In the genomic region with DNA sequence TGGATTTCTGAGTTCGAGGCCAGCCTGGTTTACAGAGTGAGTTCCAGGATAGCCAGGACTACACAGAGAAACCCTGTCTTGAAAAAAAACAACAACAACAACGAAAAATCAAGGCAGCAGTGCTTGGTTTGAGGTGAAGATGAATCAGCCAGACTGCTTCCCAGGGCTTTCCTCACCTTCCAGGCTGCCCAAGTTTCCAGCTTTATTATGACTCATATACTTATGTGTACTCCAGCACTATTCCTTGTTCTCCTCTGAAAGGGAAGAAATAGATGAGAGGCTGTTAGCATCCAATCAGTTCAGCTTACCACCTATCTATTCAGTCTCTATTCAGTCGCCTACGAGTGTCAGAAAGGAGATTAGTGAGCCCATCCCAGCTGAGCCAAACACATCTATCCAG, we compare ENCODE assay signal across 38 mouse cellular contexts. TPM values are rescaled to one million over a fixed set of nuclear protein-coding genes. Genes with fewer than 3 reads are reported as not detected.
"Had no signal": no experiment of that assay in that cellular context is flagged by ENCODE, and none has a peak within 500 bp of the region (broad histone marks: within the 10 kb centered on the region; RNA-seq: fewer than 3 reads in every experiment).

No protein-coding gene starts in this region.

- H3K27me3 ChIP-seq: limb, embryonic 12.5 days; limb, embryonic 13.5 days; limb, embryonic 15.5 days; liver, embryonic 12.5 days; liver, embryonic 13.5 days; liver, embryonic 15.5 days; lung, embryonic 15.5 days; megakaryocyte, embryonic 14.5 days; midbrain, embryonic 12.5 days; midbrain, embryonic 13.5 days; midbrain, embryonic 15.5 days; neural tube, embryonic 12.5 days had no signal

- H3K4me3 ChIP-seq: limb, embryonic 10.5 days; limb, embryonic 12.5 days; limb, embryonic 13.5 days; limb, embryonic 15.5 days; liver, embryonic 12.5 days; liver, embryonic 13.5 days; liver, embryonic 15.5 days; lung, embryonic 15.5 days; megakaryocyte, embryonic 14.5 days; midbrain, embryonic 10.5 days; midbrain, embryonic 12.5 days; midbrain, embryonic 13.5 days; midbrain, embryonic 15.5 days; myocyte; neural tube, embryonic 12.5 days had no signal

- ATAC-seq: liver, embryonic 12.5 days; liver, postnatal 0 days; lung, postnatal 0 days; midbrain, embryonic 13.5 days; midbrain, embryonic 15.5 days; midbrain, embryonic 16.5 days had no signal

- H3K36me3 ChIP-seq: limb, embryonic 10.5 days; limb, embryonic 12.5 days; limb, embryonic 13.5 days; limb, embryonic 15.5 days; liver, embryonic 12.5 days; liver, embryonic 13.5 days; liver, embryonic 15.5 days; lung, embryonic 15.5 days; midbrain, embryonic 12.5 days; midbrain, embryonic 15.5 days; neural tube, embryonic 12.5 days had no signal

- H3K4me1 ChIP-seq: limb, embryonic 10.5 days; limb, embryonic 12.5 days; limb, embryonic 13.5 days; limb, embryonic 15.5 days; liver, embryonic 12.5 days; liver, embryonic 13.5 days; liver, embryonic 15.5 days; lung, embryonic 15.5 days; megakaryocyte, embryonic 14.5 days; midbrain, embryonic 10.5 days; midbrain, embryonic 12.5 days; midbrain, embryonic 15.5 days; neural tube, embryonic 12.5 days had no signal

- H3K27ac ChIP-seq: limb, embryonic 10.5 days; limb, embryonic 12.5 days; limb, embryonic 13.5 days; limb, embryonic 15.5 days; liver, embryonic 12.5 days; liver, embryonic 13.5 days; liver, embryonic 14.5 days; liver, embryonic 15.5 days; lung, embryonic 15.5 days; macrophage; midbrain, embryonic 10.5 days; midbrain, embryonic 12.5 days; midbrain, embryonic 13.5 days; midbrain, embryonic 15.5 days; neural tube, embryonic 12.5 days had no signal

- H3K9ac ChIP-seq: limb, embryonic 12.5 days; limb, embryonic 13.5 days; limb, embryonic 15.5 days; liver, embryonic 12.5 days; liver, embryonic 13.5 days; liver, embryonic 14.5 days; liver, embryonic 15.5 days; liver, postnatal 0 days; lung, embryonic 14.5 days; lung, embryonic 15.5 days; midbrain, embryonic 12.5 days; midbrain, embryonic 13.5 days; midbrain, embryonic 15.5 days; neural tube, embryonic 12.5 days had no signal

- DNase-seq: left cerebral cortex, postnatal 4 days; liver; liver, embryonic 13.5 days; liver, postnatal 0 days; lung, adult 18-20 months; lung, adult 2 months; lung, embryonic 14.5 days; lung, postnatal 10 days; lung, postnatal 14 days; lung, postnatal 36 days; lung, postnatal 4 days; midbrain, embryonic 14.5 days had no signal

- H3K9me3 ChIP-seq: limb, embryonic 10.5 days; limb, embryonic 12.5 days; limb, embryonic 13.5 days; limb, embryonic 15.5 days; liver, embryonic 12.5 days; liver, embryonic 13.5 days; liver, embryonic 15.5 days; lung, embryonic 15.5 days; midbrain, embryonic 10.5 days; midbrain, embryonic 12.5 days; midbrain, embryonic 13.5 days; midbrain, embryonic 15.5 days; neural tube, embryonic 12.5 days had no signal

- H3K4me2 ChIP-seq: limb, embryonic 12.5 days; limb, embryonic 13.5 days; limb, embryonic 15.5 days; liver, embryonic 11.5 days; liver, embryonic 12.5 days; liver, embryonic 13.5 days; liver, embryonic 15.5 days; lung, embryonic 14.5 days; lung, embryonic 15.5 days; midbrain, embryonic 11.5 days; midbrain, embryonic 12.5 days; midbrain, embryonic 13.5 days; midbrain, embryonic 15.5 days; neural tube, embryonic 12.5 days had no signal

RNA-seq across cellular contexts. Expression of gene Vstm2b, which starts 24.7 kb away (rescaled TPM):
- total RNA-seq: liver, adult 2 months; megakaryocyte progenitor cell, adult 5-6 weeks; megakaryocyte, adult 5-6 weeks; megakaryocyte-erythroid progenitor cell, adult 5-6 weeks; monocyte, adult 5-6 weeks had no signal
- polyA plus RNA-seq: liver, adult 2 months; liver, embryonic 13.5 days; liver, embryonic 15.5 days; liver, embryonic 16.5 days; macrophage; myocyte had no signal
